Mouse (Mus musculus) small intestine, adult 2 months (tissue): ENCODE results near the gene Cemip2.

Experiments
- CTCF ChIP-seq: fragments of 200-500 bp; IDR thresholded peaks from 2 replicates; pipeline ENCODE4 v1.5.1; 2012; ENCODE audit warnings: low read depth, mild to moderate bottlenecking, control low read depth, inconsistent platforms, low read length, moderate library complexity, mixed read lengths; ENCODE audit not compliant: insufficient replicate concordance, insufficient read length; ENCODE audit errors: extremely low read depth
- POLR2A ChIP-seq: fragments of 200-500 bp; IDR thresholded peaks from 2 replicates; pipeline ENCODE4 v1.6.1; 2012; ENCODE audit warnings: low read depth, mild to moderate bottlenecking, control low read depth, inconsistent platforms, low read length, moderate library complexity

DNA sequence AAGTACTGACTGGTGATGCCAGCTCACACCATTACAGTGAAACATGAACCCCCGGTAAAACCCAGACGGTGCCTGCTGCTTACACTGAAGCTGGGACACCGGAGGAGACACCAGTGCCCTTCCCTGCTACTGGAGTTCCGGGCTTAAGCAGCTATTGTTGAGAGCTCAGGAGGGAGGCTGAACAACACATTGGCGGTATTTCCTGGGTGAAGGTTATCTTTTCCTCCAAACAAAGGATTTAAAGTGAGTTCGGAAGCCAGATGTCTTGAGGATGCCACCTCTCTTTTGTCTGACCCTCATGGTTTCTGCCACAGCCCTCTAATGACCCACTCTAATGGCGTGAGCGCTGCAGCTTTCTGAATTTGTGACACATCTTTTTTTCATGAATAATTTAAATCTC is 10.9 kb downstream of the Cemip2 start:
- no peak for TF ChIP-seq CTCF
- TF ChIP-seq POLR2A: no peak
